Mouse (Mus musculus) E14TG2a.4 (cell line): Measurements from ENCODE around the gene Tbc1d22a.

Experiments
- CTCF ChIP-seq: conservative IDR thresholded peaks from 2 replicates; pipeline ENCODE4 v1.5.1; 2014; ENCODE audit warnings: low read length
- NANOG ChIP-seq: IDR thresholded peaks from 2 replicates; pipeline ENCODE4 v1.6.1; 2014; ENCODE audit warnings: borderline replicate concordance, low read length, mixed read lengths

DNA sequence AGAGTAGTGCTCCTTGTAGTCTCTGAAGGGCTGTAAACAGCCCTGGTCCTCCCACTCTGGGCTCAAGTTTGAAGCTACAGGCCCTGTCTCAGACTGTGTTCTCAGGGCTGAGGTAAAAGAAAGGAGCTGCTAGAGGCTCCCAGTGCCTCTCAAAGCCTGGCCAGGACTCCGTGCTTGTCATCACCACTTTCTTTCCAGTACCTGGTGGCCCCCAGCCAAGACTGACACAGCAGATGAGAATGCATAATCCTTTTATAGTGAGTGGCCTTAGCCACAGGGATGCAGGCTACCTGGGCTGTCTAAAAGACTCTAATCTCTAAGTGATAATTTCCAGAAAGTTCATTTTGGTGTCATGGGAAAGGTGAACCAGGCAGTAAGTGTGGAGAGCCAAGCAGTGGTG is 54.3 kb downstream of the Tbc1d22a start:
- TF ChIP-seq CTCF (no peak), NANOG (no peak)
